Mouse (Mus musculus): Measurements from ENCODE around the gene Mpv17. TPM values are rescaled to one million over a fixed set of nuclear protein-coding genes. Genes with fewer than 3 reads are reported as not detected.

The Mpv17 gene
- polyA plus RNA-seq (2015; fragmentation: Nextera tagmentation; extraction: Ambion mirVana): 51.3 and 60.6 TPM in 2 replicates

DNA sequence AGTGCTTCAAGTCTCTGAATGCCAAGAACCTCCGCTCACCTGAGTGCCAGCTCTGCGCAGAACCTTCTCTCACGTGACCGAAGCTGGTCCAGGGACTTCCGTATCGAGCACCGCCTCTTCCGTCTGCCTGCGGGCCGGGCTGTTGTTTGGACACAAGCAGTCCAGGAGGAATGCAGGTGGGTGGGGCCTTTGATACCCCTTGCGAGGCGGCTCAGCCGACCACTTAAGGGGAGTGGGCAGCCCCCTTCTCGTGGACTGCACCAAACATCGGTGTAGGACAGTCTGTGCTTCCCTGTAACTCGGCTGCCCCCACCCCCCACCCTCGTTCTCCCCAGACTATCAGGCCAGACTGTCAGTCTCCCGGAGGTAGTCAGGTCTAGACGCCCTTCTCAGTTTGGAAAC, at the start of gene Mpv17:
TSS of gene Mpv17 (minus strand) at position 100 of the 402 bp plus-strand sequence.
- Histone ChIP-seq H3K4me3 (peak within 1 kb of the TSS; percentile 75), H3K9me3 (no peaks in the 10 kb centered on the region), H3K9ac (peak within 1 kb of the TSS; percentile 80), H3K4me1 (peaks cover 16% of the 10 kb centered on the region), H3K36me3 (peaks cover 38% of the 10 kb centered on the region), H3K27ac (peak within 1 kb of the TSS; percentile 78), H3K4me2 (peak within 1 kb of the TSS; percentile 86), H3K27me3 (no peaks in the 10 kb centered on the region)
- peak; percentile 89 for ATAC-seq (ENCODE audit: borderline replicate concordance, extremely low read depth, low FRiP score, low TSS enrichment)
- WGBS: under 1% methylated on average over 19 of the region's 19 CpGs

GRCm38 (mm10) chr5:31202933-31203332, 48.9 kb upstream of the Mpv17 start:
- peak overlapping the region; percentile 80 for H3K4me3 ChIP-seq
- peaks cover 76% of the 10 kb centered on the region for H3K36me3 ChIP-seq
- peaks cover 22% of the 10 kb centered on the region for H3K4me1 ChIP-seq
- 0 out of 2 replicates have a peak overlapping the region, but pooled peaks have one; percentile 82 for H3K9ac ChIP-seq
- ATAC-seq (ENCODE audit: borderline replicate concordance, extremely low read depth, low FRiP score, low TSS enrichment): no peak
- peak overlapping the region; percentile 74 for H3K4me2 ChIP-seq
- 82% methylated on average over 7 of the region's 7 CpGs for WGBS
- H3K9me3 ChIP-seq: 0 out of 2 replicates have a peak, but pooled peaks cover 3% of the 10 kb centered on the region
- H3K27me3 ChIP-seq: no peaks in the 10 kb centered on the region
- peak overlapping the region; percentile 83 for H3K27ac ChIP-seq

GRCm38 (mm10) chr5:31201742-31202590, 47.9 kb upstream of the Mpv17 start, which contains the start of gene Zfp513:
Gene Zfp513 (minus strand): TSS chr5:31202303.
- Histone ChIP-seq H3K4me2 (peak within 1 kb of the TSS; percentile 77), H3K27me3 (no peaks in the 10 kb centered on the region), H3K9me3 (0 out of 2 replicates have a peak, but pooled peaks cover 3% of the 10 kb centered on the region), H3K27ac (peak within 1 kb of the TSS; percentile 83), H3K36me3 (peaks cover 76% of the 10 kb centered on the region), H3K4me1 (peaks cover 22% of the 10 kb centered on the region), H3K4me3 (peak within 1 kb of the TSS; percentile 80), H3K9ac (peak within 1 kb of the TSS; percentile 82)
- under 1% methylated on average over 42 of the region's 53 CpGs for WGBS
- peak; percentile 97 for ATAC-seq (ENCODE audit: borderline replicate concordance, extremely low read depth, low FRiP score, low TSS enrichment)

DNA sequence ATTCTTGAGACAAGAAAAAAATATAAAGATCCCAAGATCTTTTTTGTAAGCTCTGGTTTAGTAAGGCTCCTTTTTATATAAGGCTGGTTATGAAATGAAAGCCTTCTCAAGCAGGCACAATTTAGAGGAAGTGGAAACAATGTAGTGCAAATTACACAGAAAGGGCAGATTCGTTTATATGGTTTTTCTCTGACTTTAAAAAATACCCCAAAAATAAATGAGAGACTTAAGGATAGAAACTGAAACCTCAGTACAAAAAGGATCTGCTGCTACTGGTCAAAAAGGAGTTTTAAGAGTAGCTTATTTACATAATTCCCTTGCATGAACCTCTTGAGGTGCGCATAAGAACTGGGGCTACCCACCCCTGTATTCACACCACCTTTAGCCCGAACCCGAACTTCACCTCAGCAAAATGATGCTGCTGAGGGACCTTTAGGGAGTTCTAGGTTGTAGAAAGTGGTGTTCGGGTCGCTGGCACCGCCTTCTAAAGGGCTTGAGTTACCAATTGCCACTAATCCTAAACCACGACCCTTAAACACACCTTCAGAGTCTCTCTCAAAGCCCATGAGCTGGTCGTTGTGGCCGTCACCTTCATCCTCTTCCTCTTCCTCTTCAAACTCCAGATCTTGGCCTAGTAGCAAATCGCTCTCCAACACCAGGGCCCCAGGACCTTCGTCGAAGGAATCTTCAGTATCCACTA, 47.1 kb upstream of the Mpv17 start:
- 0 out of 2 replicates have a peak, but pooled peaks cover 3% of the 10 kb centered on the region for H3K9me3 ChIP-seq
- no peak for ATAC-seq (ENCODE audit: borderline replicate concordance, extremely low read depth, low FRiP score, low TSS enrichment)
- H3K4me3 ChIP-seq: peak overlapping the region; percentile 80
- H3K27me3 ChIP-seq: no peaks in the 10 kb centered on the region
- H3K4me2 ChIP-seq: peak overlapping the region; percentile 77
- peak overlapping the region; percentile 82 for H3K9ac ChIP-seq
- H3K27ac ChIP-seq: peak overlapping the region; percentile 79
- peaks cover 79% of the 10 kb centered on the region for H3K36me3 ChIP-seq
- H3K4me1 ChIP-seq: peaks cover 22% of the 10 kb centered on the region
- WGBS: 12% methylated on average over 13 of the region's 13 CpGs

DNA sequence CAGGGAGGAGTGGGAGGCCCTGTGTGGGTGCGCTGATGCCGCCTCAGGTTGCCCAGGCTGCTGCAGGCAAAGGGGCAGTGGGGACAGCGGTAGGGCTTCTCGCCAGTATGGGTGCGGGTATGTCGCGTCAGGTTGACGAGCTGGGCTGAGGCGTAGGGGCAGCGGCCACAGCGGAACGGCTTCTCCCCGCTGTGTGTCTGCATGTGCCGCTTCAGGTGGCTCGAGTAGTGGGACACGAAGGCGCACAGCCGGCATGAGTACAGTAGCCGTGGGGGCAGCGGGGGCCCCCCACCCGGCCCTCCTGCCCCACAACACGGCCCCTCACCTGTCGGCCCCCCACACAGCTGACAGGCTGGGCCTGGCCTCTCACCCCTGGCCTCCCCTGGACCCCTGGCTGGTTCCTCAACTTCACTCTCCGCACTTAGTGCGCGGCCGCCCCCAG, 46.3 kb upstream of the Mpv17 start:
- peak overlapping the region; percentile 77; the same call in 1 of the 2 replicates for H3K4me2 ChIP-seq
- no peak overlapping the region; the same call in 1 of the 2 replicates for H3K4me3 ChIP-seq
- no peak overlapping the region for H3K27ac ChIP-seq
- no peak overlapping the region for H3K9ac ChIP-seq
- H3K27me3 ChIP-seq: no peaks in the 10 kb centered on the region
- ATAC-seq (ENCODE audit: borderline replicate concordance, extremely low read depth, low FRiP score, low TSS enrichment): no peak
- 0 out of 2 replicates have a peak, but pooled peaks cover 3% of the 10 kb centered on the region for H3K9me3 ChIP-seq
- peaks cover 79% of the 10 kb centered on the region for H3K36me3 ChIP-seq
- 90% methylated on average over 27 of the region's 27 CpGs for WGBS
- H3K4me1 ChIP-seq: peaks cover 22% of the 10 kb centered on the region

GRCm38 (mm10) chr5:31199893-31200292, 45.8 kb upstream of the Mpv17 start:
- H3K4me3 ChIP-seq: no peak overlapping the region
- H3K9ac ChIP-seq: no peak overlapping the region
- WGBS: 72% methylated on average over 9 of the region's 9 CpGs

GRCm38 (mm10) chr5:31199321-31199892, 45.4 kb upstream of the Mpv17 start:
- no peak overlapping the region for H3K9ac ChIP-seq
- 0 out of 2 replicates have a peak, but pooled peaks cover 3% of the 10 kb centered on the region for H3K9me3 ChIP-seq
- no peak overlapping the region for H3K4me2 ChIP-seq
- no peak for ATAC-seq (ENCODE audit: borderline replicate concordance, extremely low read depth, low FRiP score, low TSS enrichment)
- H3K4me3 ChIP-seq: no peak overlapping the region
- H3K4me1 ChIP-seq: peaks cover 26% of the 10 kb centered on the region
- 90% methylated on average over 19 of the region's 19 CpGs for WGBS
- H3K36me3 ChIP-seq: peaks cover 79% of the 10 kb centered on the region
- H3K27me3 ChIP-seq: no peaks in the 10 kb centered on the region
- no peak overlapping the region for H3K27ac ChIP-seq

More at GRCm38 (mm10) chr5:31199893-31200292, 45.8 kb upstream of the Mpv17 start:
- peaks cover 22% of the 10 kb centered on the region for H3K4me1 ChIP-seq
- no peak for ATAC-seq (ENCODE audit: borderline replicate concordance, extremely low read depth, low FRiP score, low TSS enrichment)
- no peaks in the 10 kb centered on the region for H3K27me3 ChIP-seq
- H3K27ac ChIP-seq: no peak overlapping the region
- no peak overlapping the region for H3K4me2 ChIP-seq
- H3K36me3 ChIP-seq: peaks cover 79% of the 10 kb centered on the region
- H3K9me3 ChIP-seq: 0 out of 2 replicates have a peak, but pooled peaks cover 3% of the 10 kb centered on the region

GRCm38 (mm10) chr5:31198616-31199320, 44.7 kb upstream of the Mpv17 start:
- Histone ChIP-seq H3K27ac (no peak overlapping the region), H3K27me3 (no peaks in the 10 kb centered on the region), H3K4me3 (no peak overlapping the region), H3K9me3 (0 out of 2 replicates have a peak, but pooled peaks cover 3% of the 10 kb centered on the region), H3K36me3 (peaks cover 75% of the 10 kb centered on the region), H3K4me1 (peaks cover 33% of the 10 kb centered on the region), H3K4me2 (no peak overlapping the region), H3K9ac (no peak overlapping the region)
- ATAC-seq (ENCODE audit: borderline replicate concordance, extremely low read depth, low FRiP score, low TSS enrichment): no peak
- WGBS: 79% methylated on average over 5 of the region's 5 CpGs

- Histone ChIP-seq H3K36me3 (peaks cover 69% of the 10 kb centered on the region), H3K9ac (no peak overlapping the region), H3K4me3 (no peak overlapping the region), H3K4me2 (no peak overlapping the region), H3K27me3 (no peaks in the 10 kb centered on the region), H3K9me3 (0 out of 2 replicates have a peak, but pooled peaks cover 3% of the 10 kb centered on the region), H3K4me1 (peaks cover 33% of the 10 kb centered on the region), H3K27ac (no peak overlapping the region)
- 76% methylated on average over 9 of the region's 9 CpGs for WGBS
- ATAC-seq (ENCODE audit: borderline replicate concordance, extremely low read depth, low FRiP score, low TSS enrichment): no peak
Observed at GRCm38 (mm10) chr5:31198170-31198569, 44.1 kb upstream of the Mpv17 start.

GRCm38 (mm10) chr5:31197072-31197471, 43.0 kb upstream of the Mpv17 start:
- no peak overlapping the region for H3K4me3 ChIP-seq
- H3K36me3 ChIP-seq: peaks cover 64% of the 10 kb centered on the region
- no peak overlapping the region for H3K27ac ChIP-seq
- no peak for ATAC-seq (ENCODE audit: borderline replicate concordance, extremely low read depth, low FRiP score, low TSS enrichment)
- WGBS: 92% methylated on average over 12 of the region's 12 CpGs
- H3K27me3 ChIP-seq: no peaks in the 10 kb centered on the region
- H3K4me1 ChIP-seq: peaks cover 28% of the 10 kb centered on the region
- H3K9me3 ChIP-seq: 0 out of 2 replicates have a peak, but pooled peaks cover 3% of the 10 kb centered on the region
- H3K9ac ChIP-seq: no peak overlapping the region
- no peak overlapping the region for H3K4me2 ChIP-seq

DNA sequence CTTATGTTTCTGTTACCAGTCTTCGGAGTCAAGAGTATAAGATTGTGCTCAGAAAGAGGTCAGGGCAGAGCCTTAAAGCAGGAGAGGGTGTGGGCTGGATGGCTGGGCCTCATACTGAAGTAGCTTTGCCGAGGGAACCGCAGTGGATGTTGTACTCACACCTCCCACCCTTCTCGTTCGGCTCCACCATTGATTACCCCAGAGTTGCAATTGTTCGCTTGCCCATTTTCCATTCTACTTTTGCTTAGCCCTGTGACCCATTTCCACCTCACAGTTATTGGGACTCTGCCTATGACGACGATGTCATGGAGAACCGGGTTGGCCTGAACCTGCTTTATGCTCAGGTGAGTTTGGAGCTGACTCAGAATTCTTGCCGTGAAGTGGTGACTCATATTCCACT, 42.2 kb upstream of the Mpv17 start:
- Histone ChIP-seq H3K4me1 (peaks cover 32% of the 10 kb centered on the region), H3K4me2 (no peak overlapping the region), H3K27me3 (no peaks in the 10 kb centered on the region), H3K36me3 (peaks cover 65% of the 10 kb centered on the region), H3K9me3 (0 out of 2 replicates have a peak, but pooled peaks cover 3% of the 10 kb centered on the region), H3K9ac (no peak overlapping the region), H3K4me3 (no peak overlapping the region), H3K27ac (no peak overlapping the region)
- WGBS: 89% methylated on average over 10 of the region's 10 CpGs
- no peak for ATAC-seq (ENCODE audit: borderline replicate concordance, extremely low read depth, low FRiP score, low TSS enrichment)

Measured in lung, embryonic 15.5 days (tissue).